Mouse (Mus musculus): ENCODE results near the gene Popdc3.
"Not testable (repeated sequence)": the region's sequence is repeated elsewhere in the genome, so short reads cannot be mapped to it uniquely, and the experiment has no call there.

The Popdc3 gene

DNA sequence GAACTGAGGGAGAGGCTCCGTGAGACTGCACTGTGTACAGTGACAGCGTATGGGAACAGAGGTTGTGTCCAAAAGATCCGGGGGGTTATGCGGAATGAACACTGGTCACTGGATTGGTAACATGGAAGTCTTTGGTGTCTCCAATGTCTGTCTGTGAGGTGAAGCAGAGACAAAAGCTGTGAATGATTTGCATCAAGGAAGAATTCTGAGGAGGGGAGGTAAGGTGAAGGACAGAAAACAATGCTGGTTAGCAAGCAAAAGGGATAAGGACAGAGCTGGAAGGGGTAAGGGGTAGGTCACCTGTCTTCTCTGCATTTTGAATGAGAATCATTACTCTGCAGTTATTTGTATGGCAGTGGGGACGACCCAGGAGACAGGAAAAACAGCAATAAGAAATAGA lies 16.6 kb downstream of the Popdc3 start:
- no peak for DNase-seq (ENCODE audit: low read depth in 2 of 2, low spot score in 2 of 2)

DNA sequence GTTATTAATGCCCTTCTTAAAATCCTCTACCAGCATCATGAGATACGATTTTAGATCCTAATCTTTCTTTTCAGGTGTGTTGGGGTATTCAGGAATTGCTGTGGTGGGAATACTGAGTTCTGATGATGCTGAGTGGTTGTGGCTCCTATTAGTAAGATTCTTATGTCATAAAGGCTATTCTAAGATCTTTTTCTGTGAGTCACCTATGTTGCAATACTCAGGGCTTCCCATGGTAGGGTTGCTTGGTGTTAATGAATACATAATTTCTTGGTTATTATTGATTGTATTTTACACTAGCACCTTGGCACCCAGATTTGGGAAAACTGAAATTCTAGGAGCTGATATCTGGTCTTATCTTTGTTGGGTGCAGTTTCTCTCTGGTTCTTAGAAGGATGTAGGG lies 26.7 kb downstream of the Popdc3 start:
- no peak for DNase-seq (ENCODE audit: low read depth in 2 of 2, low spot score in 2 of 2)

DNA sequence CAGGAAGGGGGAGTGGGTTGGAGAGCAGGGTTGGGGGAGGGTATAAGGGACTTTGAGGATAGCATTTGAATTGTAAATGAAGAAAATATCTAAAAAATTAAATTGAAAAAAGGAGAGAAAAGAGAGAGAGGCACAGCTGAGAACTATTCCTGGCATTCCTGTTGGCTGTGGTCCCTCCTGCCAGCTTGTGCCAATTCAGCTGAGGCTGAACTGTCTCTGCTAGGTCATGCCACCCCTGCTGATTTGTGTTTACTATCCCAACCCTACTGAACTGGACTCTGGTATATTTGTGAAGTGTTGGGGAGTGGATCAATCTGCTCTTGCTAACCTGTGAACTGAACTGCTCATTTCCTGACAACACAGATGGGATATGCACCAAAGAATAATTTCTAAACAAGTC lies 32.3 kb downstream of the Popdc3 start:
- no peak for DNase-seq (ENCODE audit: low read depth in 2 of 2, low spot score in 2 of 2)

DNA sequence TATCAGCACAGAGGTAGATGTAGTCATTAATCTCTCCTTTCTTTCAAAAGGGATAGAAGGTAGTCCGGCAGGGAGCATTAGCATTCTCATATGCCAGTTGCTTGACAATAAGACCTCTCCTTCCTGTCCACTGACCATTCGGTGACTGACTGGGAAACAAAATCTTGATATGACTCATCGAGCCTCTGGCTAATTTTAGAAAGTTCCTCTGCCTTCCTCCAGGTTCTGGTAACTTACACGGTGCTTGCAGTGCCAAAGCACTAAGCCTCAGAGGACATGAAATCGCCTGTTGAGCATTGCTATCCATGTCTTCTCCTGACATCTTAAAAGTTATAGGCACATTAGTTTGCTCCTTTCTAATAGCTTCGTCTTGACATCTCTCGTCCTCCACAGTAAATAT lies 38.8 kb downstream of the Popdc3 start:
- DNase-seq (ENCODE audit: low read depth in 2 of 2, low spot score in 2 of 2): no peak

DNA sequence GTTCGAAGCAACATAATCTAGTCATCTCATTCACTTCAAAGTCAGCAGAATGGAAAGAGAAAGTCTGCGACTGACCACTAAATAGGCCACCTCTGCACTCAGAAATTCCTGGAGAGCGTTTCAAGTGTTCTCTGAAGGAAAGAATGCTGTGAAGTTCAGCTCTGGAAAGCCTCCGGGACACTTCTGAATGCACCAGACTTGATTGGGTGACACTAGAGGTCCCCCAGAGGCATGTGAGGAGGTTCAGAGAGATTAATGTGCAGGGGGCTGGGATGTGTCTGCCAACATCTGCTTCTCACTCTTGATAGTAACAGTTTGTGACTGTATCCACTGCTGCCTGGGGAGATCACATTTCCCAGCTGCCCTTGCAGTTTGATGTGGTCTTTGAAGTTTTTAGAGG lies 52.1 kb downstream of the Popdc3 start:
- DNase-seq (ENCODE audit: low read depth in 2 of 2, low spot score in 2 of 2): no peak

DNA sequence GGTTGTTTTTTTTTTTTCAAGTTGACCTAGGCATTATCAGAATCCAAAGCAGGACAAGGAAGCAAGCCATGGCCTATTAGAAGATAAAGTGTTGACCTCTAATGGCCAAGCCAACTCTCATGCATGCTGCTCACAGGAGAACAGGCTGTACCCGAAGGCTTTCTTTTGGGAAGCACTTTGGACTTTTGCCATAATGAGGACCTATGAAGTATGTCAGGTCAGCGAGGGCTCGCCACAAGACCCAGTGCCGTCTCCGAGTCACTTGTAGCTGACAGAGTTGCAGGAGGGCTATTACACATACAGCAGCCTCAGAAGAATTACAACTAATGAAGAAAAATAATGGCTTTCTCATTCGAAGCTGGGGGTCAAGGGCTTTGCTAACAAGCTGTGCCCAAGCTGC lies 55.5 kb downstream of the Popdc3 start:
- no peak for DNase-seq (ENCODE audit: low read depth in 2 of 2, low spot score in 2 of 2)

DNA sequence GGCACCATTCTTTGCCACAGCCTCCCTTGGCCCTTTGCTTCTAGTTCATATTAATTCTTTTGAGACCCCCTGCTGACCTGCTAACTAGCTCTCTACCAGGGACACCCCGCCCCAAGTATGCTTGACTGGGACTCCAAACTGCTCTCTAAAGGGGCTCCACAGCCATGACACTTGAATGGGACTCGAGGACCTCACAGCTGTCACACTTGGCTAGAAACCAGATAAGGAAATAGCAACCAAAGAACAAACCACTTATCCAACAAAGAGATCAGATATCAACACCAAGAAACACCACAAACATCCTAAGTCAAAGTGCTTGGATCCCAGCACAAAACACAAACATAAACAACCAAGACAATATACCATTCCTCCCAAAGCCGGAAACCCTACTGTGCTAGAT lies 58.4 kb downstream of the Popdc3 start:
- DNase-seq (ENCODE audit: low read depth in 2 of 2, low spot score in 2 of 2): no peak

DNA sequence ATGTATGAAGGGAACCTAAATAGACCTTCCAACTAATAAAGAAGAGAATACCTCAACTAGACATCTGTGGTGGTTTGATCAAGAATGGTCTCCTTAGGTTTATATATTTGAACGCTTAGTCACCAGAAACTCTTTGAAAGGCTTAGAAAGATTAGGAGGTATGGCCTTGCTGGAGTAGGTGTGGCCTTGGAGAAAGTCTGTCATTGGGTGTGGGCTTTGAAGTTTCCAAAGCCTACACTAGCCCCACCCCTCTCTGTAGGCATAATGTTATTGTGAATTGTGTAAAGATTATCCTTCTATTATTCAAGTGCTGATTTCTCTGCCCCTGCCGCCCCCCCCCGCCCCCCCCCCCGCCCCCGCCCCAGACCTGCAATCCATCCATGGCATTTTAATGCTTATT lies 59.6 kb downstream of the Popdc3 start:
- no peak for DNase-seq (ENCODE audit: low read depth in 2 of 2, low spot score in 2 of 2)

DNA sequence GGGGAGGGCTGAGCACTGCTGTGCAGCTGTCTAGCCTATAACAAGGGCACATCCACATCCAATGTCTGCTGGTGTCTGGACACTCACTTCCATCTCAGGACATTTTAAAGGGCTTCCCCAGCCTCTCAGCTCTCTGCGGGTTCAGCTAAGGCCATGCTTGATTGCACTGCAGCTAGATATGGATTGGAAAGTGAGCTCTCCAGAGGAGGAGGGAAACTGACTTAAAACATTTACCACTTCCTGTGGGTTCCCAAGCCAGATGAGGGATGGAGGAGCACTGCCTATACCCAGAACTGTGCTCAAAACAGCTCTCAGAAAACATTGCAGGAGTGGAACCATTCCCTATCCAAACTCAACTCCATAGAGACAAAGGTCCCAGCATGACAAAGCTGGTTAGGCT lies 82.6 kb downstream of the Popdc3 start:
- no peak for DNase-seq (ENCODE audit: low read depth in 2 of 2, low spot score in 2 of 2)

DNA sequence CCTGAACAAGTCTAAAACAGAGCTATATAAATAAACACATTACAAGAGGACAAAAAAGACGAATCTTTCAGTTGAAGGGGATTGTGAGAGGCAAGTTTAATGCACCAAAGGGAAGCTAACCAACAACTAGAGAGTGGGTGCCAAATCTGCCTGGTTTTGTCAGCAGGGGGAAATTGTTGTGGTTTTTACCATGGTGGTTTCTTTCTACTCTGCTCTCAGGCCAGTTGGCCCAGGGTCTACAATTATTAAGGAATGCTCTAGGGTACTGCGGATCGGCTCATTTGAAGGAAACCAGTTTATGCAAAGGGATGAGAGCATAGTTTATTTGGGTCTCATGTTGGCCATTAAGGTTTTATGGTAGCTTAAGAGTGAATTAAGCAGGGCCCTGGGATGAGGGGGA lies 84.2 kb downstream of the Popdc3 start:
- no peak for DNase-seq (ENCODE audit: low read depth in 2 of 2, low spot score in 2 of 2)

DNA sequence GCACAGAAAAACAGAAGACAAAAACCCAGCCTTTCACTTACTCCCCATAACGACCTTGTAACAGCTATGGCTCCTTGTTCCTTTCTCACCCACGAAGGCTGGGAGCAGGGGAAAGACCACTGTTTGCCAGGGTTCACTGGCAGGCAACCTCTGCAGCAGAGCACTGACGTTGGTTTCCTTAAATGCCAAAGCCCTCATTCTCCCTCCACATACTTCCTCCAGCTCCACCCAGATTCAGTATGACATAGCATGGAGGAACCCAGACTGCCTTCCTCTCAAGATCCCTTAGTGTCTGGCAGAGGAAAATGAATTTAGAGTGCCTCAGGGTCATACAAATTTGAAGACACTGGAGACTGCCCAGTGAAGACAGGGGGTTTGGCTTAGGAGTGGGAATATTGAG lies 98.6 kb downstream of the Popdc3 start:
- no peak for DNase-seq (ENCODE audit: low read depth in 2 of 2, low spot score in 2 of 2)

DNA sequence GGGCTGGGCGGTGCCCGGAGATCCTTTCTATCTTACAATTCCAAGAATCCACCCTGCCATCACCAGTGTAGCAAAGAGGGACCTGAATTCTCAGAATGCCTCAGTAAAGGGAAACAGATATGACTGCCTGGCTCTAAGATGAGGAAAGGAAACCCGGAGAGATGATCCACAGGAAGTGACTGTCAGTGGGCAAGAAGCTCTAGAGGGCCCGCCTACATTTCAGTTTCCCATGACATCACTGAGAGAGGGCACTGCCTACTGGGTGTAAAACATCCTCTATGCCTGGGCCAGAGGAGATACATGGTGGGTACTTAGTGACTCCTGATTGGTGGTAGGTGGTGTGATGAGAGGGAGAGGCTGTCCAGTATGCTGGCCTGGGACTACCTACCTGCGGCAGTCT lies 99.1 kb downstream of the Popdc3 start:
- DNase-seq (ENCODE audit: low read depth in 2 of 2, low spot score in 2 of 2): no peak

DNA sequence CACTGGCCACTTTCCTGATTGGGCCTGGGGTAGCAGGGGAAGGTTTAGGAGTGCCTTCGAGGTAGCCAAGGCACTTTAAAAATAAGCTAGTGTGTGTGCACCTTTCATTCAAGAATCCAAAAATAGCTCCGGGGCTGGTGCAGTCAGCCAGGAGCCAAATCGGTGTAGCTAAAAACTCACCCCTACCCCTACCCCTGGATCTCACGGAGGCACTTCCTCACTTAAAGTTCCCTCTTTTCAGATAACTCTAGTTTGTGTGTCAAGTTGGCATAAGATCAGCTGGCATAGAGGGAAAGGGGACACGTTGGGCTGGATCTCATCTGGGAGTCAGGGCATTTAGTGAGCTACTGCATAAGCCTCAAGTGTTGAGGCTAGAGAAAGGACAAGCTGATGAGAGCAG lies 107.8 kb downstream of the Popdc3 start:
- DNase-seq (ENCODE audit: low read depth in 2 of 2, low spot score in 2 of 2): no peak

DNA sequence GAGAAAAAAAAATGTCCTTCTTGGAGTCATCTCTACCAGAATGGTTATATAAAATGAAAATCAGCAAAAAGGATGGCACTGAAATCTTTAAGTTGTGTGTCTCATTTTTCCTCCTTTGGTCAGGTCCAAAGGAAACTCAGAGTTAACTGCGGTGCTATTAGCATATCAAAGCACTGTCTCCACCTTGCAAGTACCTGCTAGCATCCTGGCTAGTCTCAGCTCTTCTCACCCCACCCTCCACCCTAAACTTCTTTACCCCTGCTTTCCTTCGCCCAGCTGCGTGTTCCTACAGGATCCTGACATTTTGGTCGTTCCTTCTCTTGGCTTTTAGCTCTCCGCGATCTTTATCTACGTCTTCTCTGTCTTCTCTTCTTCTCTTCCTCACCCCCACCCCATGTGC lies 110.5 kb downstream of the Popdc3 start:
- DNase-seq (ENCODE audit: low read depth in 2 of 2, low spot score in 2 of 2): no peak

DNA sequence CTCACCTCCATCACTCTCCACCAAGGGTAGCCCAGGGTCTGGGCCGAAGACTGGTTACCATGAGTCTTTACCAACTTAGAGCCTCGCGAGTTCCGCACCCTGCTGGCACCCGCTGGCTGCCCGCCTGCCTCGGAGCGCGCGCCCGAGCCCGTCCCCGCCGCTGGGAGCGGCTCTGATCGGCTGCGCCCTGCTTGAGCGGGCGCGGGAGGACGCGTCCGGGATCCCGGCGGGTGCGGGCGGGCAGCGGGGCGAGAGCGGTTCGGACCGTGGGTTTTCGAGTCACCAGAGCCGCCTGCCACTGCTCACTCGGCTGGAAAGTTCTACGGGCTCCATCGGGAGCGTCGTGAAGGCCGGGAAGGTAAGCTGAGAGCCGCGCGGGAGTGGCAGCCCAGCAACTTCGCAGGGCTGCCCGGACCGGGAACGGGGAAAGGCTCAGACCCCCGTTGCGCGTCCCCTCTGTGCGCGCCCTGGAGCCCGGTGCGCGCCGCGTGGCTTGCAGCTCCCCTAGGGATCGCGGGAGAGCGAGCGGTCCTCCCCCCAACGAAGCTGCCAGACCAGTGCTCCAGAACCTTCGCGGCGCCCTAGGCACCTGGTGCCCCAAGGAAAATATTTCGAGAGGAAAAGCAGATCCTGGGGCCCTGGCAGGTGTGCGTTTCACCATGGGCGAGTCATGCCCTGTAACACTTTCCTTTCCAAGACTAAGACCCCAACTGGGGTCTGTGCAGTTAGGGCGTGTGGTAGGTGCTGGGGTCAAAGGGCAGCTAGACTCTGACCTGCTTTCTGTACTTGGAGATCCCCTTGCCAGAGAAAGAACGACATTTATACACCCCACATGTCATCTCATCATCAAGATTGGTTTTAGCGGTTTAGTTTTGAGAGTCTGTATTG lies 111.6 kb downstream of the Popdc3 start:
- DNase-seq (ENCODE audit: low read depth in 2 of 2, low spot score in 2 of 2): no peak

DNA sequence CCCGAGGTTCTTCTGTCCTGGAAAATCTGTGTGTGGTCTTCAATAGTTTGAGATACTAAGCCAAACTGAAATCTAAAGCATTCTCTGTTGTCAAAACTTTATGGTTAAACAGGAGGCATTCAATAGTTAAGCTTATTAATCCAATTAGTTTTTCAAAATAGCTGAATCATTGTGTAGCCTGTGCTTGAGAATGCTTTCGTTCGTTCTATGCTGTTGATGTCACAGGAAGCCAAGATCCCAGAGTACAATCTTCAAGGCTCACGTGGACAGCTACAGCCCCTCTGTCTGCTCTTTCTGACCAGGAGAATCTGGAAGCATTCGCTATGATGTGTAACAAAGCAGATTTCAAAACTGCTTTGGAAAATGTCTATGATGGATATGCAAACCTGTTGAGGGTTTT lies 112.7 kb downstream of the Popdc3 start:
- DNase-seq (ENCODE audit: low read depth in 2 of 2, low spot score in 2 of 2): no peak

DNA sequence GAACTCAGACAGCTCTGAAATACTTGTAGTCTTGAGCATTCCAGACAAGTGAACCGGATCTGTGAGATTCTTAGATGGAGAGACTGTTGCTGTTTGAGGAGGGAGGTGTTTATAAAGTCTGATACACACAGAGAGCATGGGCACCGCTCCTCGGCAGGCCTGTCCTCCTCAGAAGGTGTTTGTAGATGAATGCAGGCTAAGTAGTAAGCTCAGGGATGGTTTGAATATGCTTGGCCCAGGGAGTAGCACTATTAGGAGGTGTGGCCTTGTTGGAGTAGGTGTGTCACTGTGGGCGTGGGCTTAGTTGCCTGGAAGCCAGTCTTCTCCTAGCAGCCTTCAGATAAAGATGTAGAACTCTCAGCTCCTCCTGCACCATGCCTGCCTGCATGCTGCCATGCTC lies 114.3 kb downstream of the Popdc3 start:
- not testable (repeated sequence) for DNase-seq (ENCODE audit: low read depth in 2 of 2, low spot score in 2 of 2)

DNA sequence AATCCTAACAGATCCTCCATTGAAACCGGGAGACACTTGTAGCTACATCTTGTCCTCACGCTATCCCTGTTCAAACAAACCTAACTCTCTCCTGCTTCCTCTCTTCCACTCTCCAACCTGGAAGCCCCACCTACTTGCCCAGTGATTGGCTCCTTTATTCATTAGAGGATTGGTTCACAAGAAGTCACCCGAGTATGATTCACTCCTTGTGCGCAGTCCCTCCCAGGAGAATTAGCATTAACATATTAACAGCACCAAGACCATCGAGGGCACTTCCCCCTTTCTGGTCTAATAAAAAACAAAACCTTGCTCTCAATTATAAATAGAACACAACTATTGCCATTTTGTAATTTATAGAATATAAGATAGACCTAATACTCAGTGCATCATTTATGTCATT lies 117.2 kb downstream of the Popdc3 start:
- DNase-seq (ENCODE audit: low read depth in 2 of 2, low spot score in 2 of 2): no peak

DNA sequence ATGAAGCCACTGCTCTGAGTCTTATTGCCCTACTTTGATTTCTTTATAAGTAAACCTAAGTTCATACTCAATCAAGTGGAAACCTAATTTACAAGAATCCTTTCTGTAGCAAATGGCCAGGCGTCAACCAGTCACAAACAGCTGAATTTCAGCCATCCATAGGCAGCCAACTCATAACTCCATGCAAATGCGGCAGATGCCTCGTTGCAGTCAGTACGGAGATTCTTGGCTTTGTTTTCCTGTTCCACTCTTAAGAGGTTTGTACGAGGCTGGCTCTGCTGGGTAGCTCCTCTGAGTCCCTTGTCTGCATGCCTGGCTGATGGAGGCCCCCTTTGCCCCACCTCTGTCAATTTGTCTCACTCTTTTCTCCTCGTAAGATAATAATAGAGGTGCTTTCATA lies 120.6 kb downstream of the Popdc3 start:
- DNase-seq (ENCODE audit: low read depth in 2 of 2, low spot score in 2 of 2): no peak

DNA sequence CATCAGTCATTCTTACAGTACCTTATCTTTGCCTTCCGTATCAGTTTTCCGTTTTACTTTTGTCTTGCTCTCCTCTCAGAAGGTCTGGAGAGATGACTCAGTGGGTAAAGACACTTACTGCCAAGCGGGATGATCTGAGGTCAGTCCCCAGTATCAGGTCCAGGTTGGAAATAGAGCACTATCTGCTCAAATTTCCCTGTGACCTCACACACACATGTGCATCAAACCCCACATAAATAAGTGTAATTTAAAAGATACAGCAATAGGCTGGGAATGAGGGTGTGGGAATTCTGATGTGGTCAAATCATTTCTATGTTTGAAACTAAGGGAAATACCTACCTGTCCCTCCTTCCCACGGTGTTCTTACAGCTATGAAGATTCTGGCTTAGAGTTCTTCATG lies 121.6 kb downstream of the Popdc3 start:
- no peak for DNase-seq (ENCODE audit: low read depth in 2 of 2, low spot score in 2 of 2)

DNA sequence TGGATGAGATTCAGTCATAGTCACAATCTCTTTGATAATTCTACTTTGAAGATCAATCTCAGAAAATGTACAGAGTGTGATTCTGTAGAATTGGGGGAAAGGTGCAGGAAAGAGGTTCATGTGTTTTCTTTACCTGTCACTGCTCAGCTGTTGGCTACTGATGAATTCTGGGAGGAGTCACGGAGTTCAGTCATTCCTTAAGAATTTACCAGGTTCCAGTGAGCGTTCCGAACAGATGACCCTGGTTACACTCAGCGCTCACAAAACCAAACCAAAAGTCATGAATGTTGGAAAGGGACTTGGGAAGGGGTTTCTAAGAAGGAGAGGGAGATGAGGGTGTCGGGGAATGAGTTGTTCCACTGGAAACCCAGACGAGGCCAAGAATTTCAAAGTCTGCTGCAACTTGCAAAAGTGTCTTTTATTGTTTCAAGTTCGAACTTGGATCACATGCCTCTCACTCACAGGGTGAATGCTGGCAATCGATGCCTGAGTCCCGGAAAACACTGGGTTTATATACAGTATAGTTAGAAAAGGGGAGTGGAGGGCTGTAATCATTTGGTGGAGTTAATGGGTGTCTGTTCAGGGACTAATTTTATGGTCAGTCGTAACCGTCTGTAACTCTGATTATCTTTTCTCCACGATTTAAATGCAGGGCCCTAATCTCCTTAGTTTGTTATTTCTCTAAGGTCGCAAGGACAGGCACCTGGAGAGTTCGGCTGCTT lies 125.6 kb downstream of the Popdc3 start:
- DNase-seq (ENCODE audit: low read depth in 2 of 2, low spot score in 2 of 2): no peak

DNA sequence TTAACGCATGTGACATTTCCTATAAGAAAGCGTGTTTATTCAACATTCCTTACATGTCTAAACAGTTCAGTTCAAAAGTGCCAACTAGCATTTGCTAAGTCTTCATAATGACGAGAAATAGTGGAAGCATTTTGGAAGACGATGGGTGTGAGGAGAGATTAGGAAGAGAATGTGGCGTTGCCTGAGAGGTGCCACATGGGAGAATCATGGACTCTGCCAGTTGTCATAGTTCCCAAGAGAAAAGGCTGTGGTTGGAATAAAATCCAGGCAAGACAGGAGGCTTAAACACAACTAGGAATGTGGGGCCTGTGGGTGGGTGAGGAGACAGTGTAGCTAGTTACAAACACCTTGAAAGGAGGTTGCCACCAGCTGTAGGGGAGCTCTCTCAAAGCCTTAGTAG lies 127.3 kb downstream of the Popdc3 start:
- no peak for DNase-seq (ENCODE audit: low read depth in 2 of 2, low spot score in 2 of 2)

DNA sequence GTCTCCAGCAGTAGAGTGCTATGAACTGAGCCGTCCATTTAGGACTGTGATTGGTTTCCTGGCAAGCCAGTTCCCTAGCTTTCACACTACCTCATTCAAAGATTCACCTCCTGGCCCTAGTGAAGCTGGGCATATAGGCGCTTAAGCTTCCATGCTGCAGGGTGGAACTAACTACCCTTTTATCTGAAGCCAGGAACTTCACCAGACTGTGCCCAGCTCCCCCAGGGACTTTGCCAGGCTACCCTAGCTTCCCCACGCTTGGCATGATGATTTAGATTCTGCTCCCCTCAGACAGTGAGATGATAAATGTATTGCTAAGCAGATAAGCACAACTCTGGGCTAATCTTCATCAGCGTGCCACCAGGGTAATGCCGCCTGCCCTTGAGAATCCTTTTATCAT lies 133.2 kb downstream of the Popdc3 start:
- DNase-seq (ENCODE audit: low read depth in 2 of 2, low spot score in 2 of 2): no peak

Measured in CD8-positive naive resting alpha-beta T cell, adult 2 months (primary cell).